In genomic region chr17:29716732-29717445, GRCm38 (mm10) we compare ENCODE assay signal across 7 mouse cellular contexts. TPM values are rescaled to one million over a fixed set of nuclear protein-coding genes. Genes with fewer than 3 reads are reported as not detected.
DNase-seq lines count a peak whose midpoint lies in the region; ATAC-seq lines count a peak whose summit lies in the region.

Gene Ccdc167 (minus strand): TSS chr17:29717044.

- H3K4me2 ChIP-seq in embryonic facial prominence, embryonic 12.5 days (replicated peaks) = peak within 1 kb of the TSS; percentile 77
- peak within 1 kb of the TSS; percentile 85 for H3K4me2 ChIP-seq in limb, embryonic 11.5 days (ENCODE audit: low read depth, severe bottlenecking)
- peak within 1 kb of the TSS; percentile 67 for H3K4me2 ChIP-seq in midbrain, embryonic 14.5 days (ENCODE audit: low read length)

- H3K27ac ChIP-seq in embryonic facial prominence, embryonic 12.5 days = peak within 1 kb of the TSS; percentile 17; the same call in 1 of the 2 replicates
- H3K27ac ChIP-seq in limb, embryonic 11.5 days (replicated peaks; ENCODE audit: low read depth, low read length) = 0 out of 2 replicates have a peak within 1 kb of the TSS, but pooled peaks have one; percentile 30
- H3K27ac ChIP-seq in midbrain, embryonic 14.5 days (replicated peaks; ENCODE audit: low read depth, low read length) = peak within 1 kb of the TSS; percentile 71

- peaks cover 7% of the 10 kb centered on the region; the same call in 1 of the 2 replicates for H3K4me1 ChIP-seq in embryonic facial prominence, embryonic 12.5 days
- H3K4me1 ChIP-seq in limb, embryonic 11.5 days (ENCODE audit: control insufficient read depth, insufficient read depth, low read length) = peaks cover 19% of the 10 kb centered on the region
- H3K4me1 ChIP-seq in midbrain, embryonic 14.5 days (ENCODE audit: control insufficient read depth, insufficient read depth, low read length) = peaks cover 19% of the 10 kb centered on the region

- 5% methylated on average over 41 of the region's 41 CpGs for WGBS in embryonic facial prominence, embryonic 12.5 days
- WGBS in limb, embryonic 11.5 days = 7% methylated on average over 41 of the region's 41 CpGs
- 5% methylated on average over 41 of the region's 41 CpGs for WGBS in midbrain, embryonic 14.5 days

- peak; percentile 92 for ATAC-seq in embryonic facial prominence, embryonic 12.5 days (ENCODE audit: insufficient number of reproducible peaks, insufficient read depth, low FRiP score, low TSS enrichment)
- peak; percentile 85 for ATAC-seq in limb, embryonic 11.5 days (ENCODE audit: insufficient number of reproducible peaks, low FRiP score, low TSS enrichment, low read depth)
- peak; percentile 95 for ATAC-seq in midbrain, embryonic 14.5 days (ENCODE audit: low FRiP score, low TSS enrichment)

- no peaks in the 10 kb centered on the region for H3K27me3 ChIP-seq in embryonic facial prominence, embryonic 12.5 days
- no peaks in the 10 kb centered on the region for H3K27me3 ChIP-seq in limb, embryonic 11.5 days (ENCODE audit: control insufficient read depth, insufficient read depth, low read length)
- no peaks in the 10 kb centered on the region for H3K27me3 ChIP-seq in midbrain, embryonic 14.5 days (ENCODE audit: control insufficient read depth, insufficient read depth, low read length)

- H3K36me3 ChIP-seq in embryonic facial prominence, embryonic 12.5 days = 0 out of 2 replicates have a peak, but pooled peaks cover 5% of the 10 kb centered on the region
- H3K36me3 ChIP-seq in limb, embryonic 11.5 days (ENCODE audit: control insufficient read depth, insufficient read depth, low read length) = no peaks in the 10 kb centered on the region
- H3K36me3 ChIP-seq in midbrain, embryonic 14.5 days (ENCODE audit: control insufficient read depth, insufficient read depth, low read length) = no peaks in the 10 kb centered on the region

- H3K9me3 ChIP-seq in embryonic facial prominence, embryonic 12.5 days = no peaks in the 10 kb centered on the region
- no peaks in the 10 kb centered on the region for H3K9me3 ChIP-seq in limb, embryonic 11.5 days (ENCODE audit: control insufficient read depth, low read length)
- no peaks in the 10 kb centered on the region for H3K9me3 ChIP-seq in midbrain, embryonic 14.5 days (ENCODE audit: control insufficient read depth, low read length)

- peak within 1 kb of the TSS; percentile 61 for H3K9ac ChIP-seq in embryonic facial prominence, embryonic 12.5 days
- H3K9ac ChIP-seq in limb, embryonic 11.5 days (ENCODE audit: low read length) = peak within 1 kb of the TSS; percentile 70
- peak within 1 kb of the TSS; percentile 42; the same call in 1 of the 2 replicates for H3K9ac ChIP-seq in midbrain, embryonic 14.5 days (replicated peaks; ENCODE audit: low read length)

- DNase-seq in adrenal gland, postnatal 25 days = peak; percentile 95
- DNase-seq in heart, adult 11 months = peak; percentile 100
- peak; percentile 97 for DNase-seq in kidney, adult 18-20 months
- peak; percentile 99 for DNase-seq in limb, embryonic 11.5 days (ENCODE audit: low spot score)
- peak; percentile 98 for DNase-seq in midbrain, embryonic 14.5 days
- DNase-seq in spleen, adult 18-20 months = peak; percentile 93 to 95

- H3K4me3 ChIP-seq in embryonic facial prominence, embryonic 12.5 days = peak within 1 kb of the TSS; percentile 49
- H3K4me3 ChIP-seq in limb, embryonic 11.5 days (ENCODE audit: low read depth, low read length) = peak within 1 kb of the TSS; percentile 49
- H3K4me3 ChIP-seq in midbrain, embryonic 14.5 days (replicated peaks; ENCODE audit: low read depth, low read length) = peak within 1 kb of the TSS; percentile 48

RNA-seq across cellular contexts. Expression of gene Ccdc167, which starts in this region (rescaled TPM):
- total RNA-seq in adrenal gland, postnatal 25 days (2021) = 9.3 and 14.0 TPM in 2 replicates
- polyA plus RNA-seq in embryonic facial prominence, embryonic 12.5 days (2016; fragmentation: Nextera tagmentation; extraction: Ambion mirVana) = 15.3 and 15.9 TPM in 2 replicates
- 19.2 and 20.0 TPM in 2 replicates for polyA plus RNA-seq in limb, embryonic 11.5 days (2014; fragmentation: Nextera tagmentation; extraction: Ambion mirVana)
- polyA plus RNA-seq in midbrain, embryonic 14.5 days (2014; fragmentation: Nextera tagmentation; extraction: Ambion mirVana) = 11.3 and 11.4 TPM in 2 replicates

Comparison
In these comparisons a context has a peak if more than half of its experiments do, and no peak if none do; other contexts are left out.
1. Peak in every context shown above with its lines: DNase-seq, ATAC-seq, H3K4me3 ChIP-seq and H3K27ac ChIP-seq.
2. H3K27ac ChIP-seq: peak in every context shown above with its lines; median percentile 71 in midbrain, embryonic 14.5 days; 30 in limb, embryonic 11.5 days; 17 in embryonic facial prominence, embryonic 12.5 days.